Mouse (Mus musculus): Measurements from ENCODE around the gene Hydin. TPM values are rescaled to one million over a fixed set of nuclear protein-coding genes. Genes with fewer than 3 reads are reported as not detected.

Gene Hydin
- polyA plus RNA-seq, 1 experiment: not detected

DNA sequence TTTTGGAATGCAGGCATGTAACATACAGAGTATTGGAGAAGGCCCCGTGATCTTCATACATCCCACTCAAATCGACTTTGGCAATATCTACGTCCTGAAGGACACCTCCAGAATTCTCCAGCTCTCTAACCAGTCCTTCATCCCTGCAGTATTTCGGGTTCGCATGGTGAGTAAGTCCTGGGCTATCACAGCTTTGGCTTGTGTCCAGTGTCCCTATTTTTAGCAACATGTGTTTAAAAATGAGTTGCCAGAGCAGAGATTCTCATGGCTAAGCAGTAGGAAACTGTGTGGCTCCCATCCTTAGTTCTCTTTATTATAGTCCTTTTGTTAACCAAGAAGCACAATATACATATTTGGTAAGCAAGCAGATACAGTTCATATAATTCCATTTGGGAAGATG is 152.9 kb downstream of the Hydin start:
- no peak for TF ChIP-seq CTCF (IDR thresholded peaks at IDR 0.05; ENCODE audit: borderline replicate concordance, insufficient read depth, low read length)
- no peak for TF ChIP-seq POLR2A (IDR thresholded peaks at IDR 0.05; ENCODE audit: low read depth, low read length)
- Histone ChIP-seq H3K4me3 (ENCODE audit: insufficient read depth, low read length) (no peak overlapping the region), H3K4me1 (ENCODE audit: control insufficient read depth, insufficient read depth, low read length) (no peaks in the 10 kb centered on the region), H3K27ac (ENCODE audit: insufficient read depth, low read length) (no peak overlapping the region)

DNA sequence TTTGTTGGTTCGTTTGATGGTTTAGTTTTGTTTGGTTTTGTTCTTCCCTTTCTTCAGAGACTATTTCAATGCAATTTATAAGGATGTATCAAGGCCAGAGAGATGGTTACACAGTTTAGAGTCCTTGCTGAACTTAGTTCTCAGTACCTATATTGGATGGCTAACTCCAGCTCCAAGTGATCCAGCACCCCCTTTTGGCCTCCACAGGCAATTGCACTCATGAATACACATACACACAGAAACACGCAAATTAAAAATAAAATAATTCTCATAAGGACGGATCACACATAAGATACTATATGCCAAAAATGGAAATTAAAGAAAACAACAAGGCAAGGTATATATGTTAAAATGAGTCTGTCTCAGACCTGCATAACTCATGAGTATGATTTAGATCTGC is 153.4 kb downstream of the Hydin start:
- H3K4me3 ChIP-seq (ENCODE audit: insufficient read depth, low read length): no peak overlapping the region
- no peak for TF ChIP-seq POLR2A (IDR thresholded peaks at IDR 0.05; ENCODE audit: low read depth, low read length)
- no peak for TF ChIP-seq CTCF (IDR thresholded peaks at IDR 0.05; ENCODE audit: borderline replicate concordance, insufficient read depth, low read length)
- H3K4me1 ChIP-seq (ENCODE audit: control insufficient read depth, insufficient read depth, low read length): no peaks in the 10 kb centered on the region

DNA sequence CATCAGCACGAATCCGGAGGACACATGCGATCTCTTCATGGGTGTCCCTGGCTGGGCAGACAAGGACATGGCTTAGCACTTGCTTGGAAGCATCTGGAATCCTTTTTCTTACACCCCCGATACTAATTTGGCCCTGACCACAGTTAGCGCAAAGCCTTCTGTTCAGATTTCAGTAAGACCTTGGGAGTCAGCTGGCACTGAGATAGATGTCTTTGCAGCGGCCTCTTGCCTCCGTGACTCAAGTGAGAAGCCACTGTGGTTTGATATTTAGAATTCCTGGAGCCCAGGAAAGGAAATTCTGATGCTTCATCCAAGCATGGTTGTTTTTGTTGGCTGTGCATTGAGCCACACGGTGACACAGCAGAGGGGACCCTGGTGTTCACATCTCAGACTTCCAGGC is 157.4 kb downstream of the Hydin start:
- Histone ChIP-seq H3K27ac (ENCODE audit: insufficient read depth, low read length) (no peak overlapping the region), H3K4me3 (ENCODE audit: insufficient read depth, low read length) (no peak overlapping the region), H3K4me1 (ENCODE audit: control insufficient read depth, insufficient read depth, low read length) (no peaks in the 10 kb centered on the region)
- no peak for TF ChIP-seq POLR2A (IDR thresholded peaks at IDR 0.05; ENCODE audit: low read depth, low read length)
- no peak for TF ChIP-seq CTCF (IDR thresholded peaks at IDR 0.05; ENCODE audit: borderline replicate concordance, insufficient read depth, low read length)

More for the DNA sequence above, 153.4 kb downstream of the Hydin start:
- H3K27ac ChIP-seq (ENCODE audit: insufficient read depth, low read length): no peak overlapping the region

DNA sequence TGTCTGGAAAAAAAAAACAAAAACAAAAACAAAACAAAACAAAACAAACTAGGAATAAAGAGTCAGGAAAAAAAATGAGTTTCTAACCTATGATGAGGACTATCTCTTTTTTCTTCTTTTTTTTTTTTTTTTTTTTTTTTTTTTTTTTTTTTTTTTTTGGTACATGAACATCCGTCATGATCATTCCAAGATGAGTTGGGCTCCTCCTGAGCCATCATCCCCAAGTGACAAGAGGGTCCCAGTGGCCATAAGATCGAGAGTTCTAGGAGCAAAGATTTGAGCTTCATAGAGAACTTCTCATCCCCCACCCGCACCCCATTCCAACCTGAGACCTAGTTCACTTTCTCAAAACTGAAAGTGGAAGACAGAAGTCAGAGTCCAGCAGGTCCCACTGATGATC is 164.6 kb downstream of the Hydin start:
- TF ChIP-seq CTCF (IDR thresholded peaks at IDR 0.05; ENCODE audit: borderline replicate concordance, insufficient read depth, low read length) (no peak), POLR2A (IDR thresholded peaks at IDR 0.05; ENCODE audit: low read depth, low read length) (no peak)
- H3K4me1 ChIP-seq (ENCODE audit: control insufficient read depth, insufficient read depth, low read length): no peaks in the 10 kb centered on the region
- no peak overlapping the region for H3K4me3 ChIP-seq (ENCODE audit: insufficient read depth, low read length)
- H3K27ac ChIP-seq (ENCODE audit: insufficient read depth, low read length): no peak overlapping the region

DNA sequence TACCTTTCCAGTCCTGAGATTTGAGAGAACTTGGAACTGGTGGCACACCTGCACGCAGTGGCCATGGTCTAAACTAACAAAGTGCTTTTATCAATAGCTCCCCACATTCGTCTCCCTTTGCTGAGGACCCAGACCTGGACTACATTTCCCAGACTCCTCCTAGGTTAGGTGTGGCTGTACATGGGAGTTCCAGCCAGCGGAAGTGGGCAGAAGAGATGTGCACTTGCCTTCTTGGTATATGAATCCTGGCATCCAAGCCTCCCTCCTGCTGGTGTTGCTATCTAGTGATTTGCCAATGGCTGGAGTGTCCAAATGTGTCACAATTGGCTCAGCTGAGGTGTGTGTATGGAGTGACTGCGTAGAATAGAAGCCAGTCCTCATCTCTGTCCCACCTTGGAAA is 173.8 kb downstream of the Hydin start:
- TF ChIP-seq POLR2A (IDR thresholded peaks at IDR 0.05; ENCODE audit: low read depth, low read length): no peak
- no peak for TF ChIP-seq CTCF (IDR thresholded peaks at IDR 0.05; ENCODE audit: borderline replicate concordance, insufficient read depth, low read length)
- Histone ChIP-seq H3K4me1 (ENCODE audit: control insufficient read depth, insufficient read depth, low read length) (no peaks in the 10 kb centered on the region), H3K4me3 (ENCODE audit: insufficient read depth, low read length) (no peak overlapping the region), H3K27ac (ENCODE audit: insufficient read depth, low read length) (no peak overlapping the region)

DNA sequence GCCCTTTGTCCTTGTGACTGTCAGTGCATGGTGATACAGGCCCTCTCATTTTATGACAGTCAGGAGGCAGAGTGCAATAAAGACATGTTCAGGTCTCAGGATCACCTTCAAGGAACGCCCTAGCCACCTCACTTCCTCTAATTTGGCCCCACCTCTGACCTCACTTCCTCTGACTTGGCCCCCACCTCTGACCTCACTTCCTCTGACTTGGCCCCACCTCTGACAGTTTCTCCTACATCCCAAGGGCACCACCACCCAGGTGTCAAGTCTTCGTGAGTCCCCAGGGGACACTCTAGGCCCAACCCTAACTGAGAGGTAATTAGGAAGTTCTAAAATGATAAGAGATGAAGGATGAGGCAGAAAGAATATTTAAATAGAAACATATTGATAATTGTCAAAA is 177.5 kb downstream of the Hydin start:
- Histone ChIP-seq H3K4me3 (ENCODE audit: insufficient read depth, low read length) (no peak overlapping the region), H3K4me1 (ENCODE audit: control insufficient read depth, insufficient read depth, low read length) (no peaks in the 10 kb centered on the region), H3K27ac (ENCODE audit: insufficient read depth, low read length) (no peak overlapping the region)
- no peak for TF ChIP-seq CTCF (IDR thresholded peaks at IDR 0.05; ENCODE audit: borderline replicate concordance, insufficient read depth, low read length)
- TF ChIP-seq POLR2A (IDR thresholded peaks at IDR 0.05; ENCODE audit: low read depth, low read length): no peak

DNA sequence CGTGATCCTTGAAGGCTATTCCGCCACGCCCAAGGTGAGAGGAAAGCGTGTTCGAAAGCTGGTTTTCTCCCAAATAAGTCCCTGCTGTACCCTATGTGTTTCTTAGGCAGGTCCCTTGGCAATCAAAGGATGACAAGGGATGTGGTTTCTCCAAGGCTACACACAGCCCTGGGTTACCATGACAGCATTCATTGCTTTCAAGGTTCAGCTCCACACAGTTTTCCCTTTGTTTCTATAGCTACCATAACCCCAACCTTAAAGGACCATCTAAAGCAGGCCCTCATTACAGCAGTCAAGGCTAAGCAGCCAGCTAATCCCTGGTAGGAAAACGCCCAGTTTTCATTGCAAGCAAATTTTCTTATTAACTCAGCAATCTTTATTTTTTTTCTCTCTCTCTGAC is 183.7 kb downstream of the Hydin start:
- Histone ChIP-seq H3K27ac (ENCODE audit: insufficient read depth, low read length) (no peak overlapping the region), H3K4me1 (ENCODE audit: control insufficient read depth, insufficient read depth, low read length) (no peaks in the 10 kb centered on the region), H3K4me3 (ENCODE audit: insufficient read depth, low read length) (no peak overlapping the region)
- TF ChIP-seq POLR2A (IDR thresholded peaks at IDR 0.05; ENCODE audit: low read depth, low read length) (no peak), CTCF (IDR thresholded peaks at IDR 0.05; ENCODE audit: borderline replicate concordance, insufficient read depth, low read length) (no peak)

DNA sequence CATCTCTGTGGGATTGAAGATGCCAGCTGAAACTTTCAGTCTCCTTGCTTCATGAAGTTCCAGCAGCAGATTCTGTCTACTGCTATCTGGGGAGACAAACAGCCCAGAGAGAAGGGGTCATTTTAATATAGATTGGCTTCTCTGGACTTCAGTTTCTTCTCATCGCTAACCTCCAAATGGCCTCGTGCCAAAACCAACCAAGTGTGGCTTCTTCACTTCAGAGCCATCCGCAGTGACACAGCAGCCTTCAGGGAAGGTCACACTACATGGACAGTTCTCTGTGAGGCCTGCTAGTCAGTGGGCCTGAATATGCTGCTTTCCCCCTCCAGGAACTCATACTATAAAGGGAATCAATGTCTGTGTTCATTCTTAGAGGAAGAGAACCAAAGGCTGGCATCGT is 187.7 kb downstream of the Hydin start:
- H3K4me3 ChIP-seq (ENCODE audit: insufficient read depth, low read length): no peak overlapping the region
- H3K27ac ChIP-seq (ENCODE audit: insufficient read depth, low read length): no peak overlapping the region
- TF ChIP-seq POLR2A (IDR thresholded peaks at IDR 0.05; ENCODE audit: low read depth, low read length) (no peak), CTCF (IDR thresholded peaks at IDR 0.05; ENCODE audit: borderline replicate concordance, insufficient read depth, low read length) (no peak)
- no peaks in the 10 kb centered on the region for H3K4me1 ChIP-seq (ENCODE audit: control insufficient read depth, insufficient read depth, low read length)

DNA sequence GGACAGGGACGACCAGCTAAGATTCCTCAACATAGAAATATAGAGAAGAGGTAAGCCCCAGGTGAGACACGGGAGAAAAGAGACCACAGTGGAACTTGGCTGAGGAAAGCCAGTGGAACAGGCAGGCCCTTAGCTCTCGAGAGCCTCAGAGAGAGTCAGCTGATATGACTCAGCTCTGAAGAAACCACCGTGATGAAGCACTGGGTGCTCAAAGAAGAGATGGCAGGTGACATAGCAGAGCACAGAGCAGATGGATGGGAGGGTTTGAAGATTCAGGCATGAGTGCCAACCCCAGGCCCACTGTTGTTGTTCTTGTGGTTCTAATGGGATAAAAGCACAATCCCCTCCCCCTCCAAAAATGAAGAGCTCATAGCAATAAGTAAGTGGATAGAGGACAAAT is 190.6 kb downstream of the Hydin start:
- no peaks in the 10 kb centered on the region for H3K4me1 ChIP-seq (ENCODE audit: control insufficient read depth, insufficient read depth, low read length)
- TF ChIP-seq CTCF (IDR thresholded peaks at IDR 0.05; ENCODE audit: borderline replicate concordance, insufficient read depth, low read length): no peak
- TF ChIP-seq POLR2A (IDR thresholded peaks at IDR 0.05; ENCODE audit: low read depth, low read length): no peak

DNA sequence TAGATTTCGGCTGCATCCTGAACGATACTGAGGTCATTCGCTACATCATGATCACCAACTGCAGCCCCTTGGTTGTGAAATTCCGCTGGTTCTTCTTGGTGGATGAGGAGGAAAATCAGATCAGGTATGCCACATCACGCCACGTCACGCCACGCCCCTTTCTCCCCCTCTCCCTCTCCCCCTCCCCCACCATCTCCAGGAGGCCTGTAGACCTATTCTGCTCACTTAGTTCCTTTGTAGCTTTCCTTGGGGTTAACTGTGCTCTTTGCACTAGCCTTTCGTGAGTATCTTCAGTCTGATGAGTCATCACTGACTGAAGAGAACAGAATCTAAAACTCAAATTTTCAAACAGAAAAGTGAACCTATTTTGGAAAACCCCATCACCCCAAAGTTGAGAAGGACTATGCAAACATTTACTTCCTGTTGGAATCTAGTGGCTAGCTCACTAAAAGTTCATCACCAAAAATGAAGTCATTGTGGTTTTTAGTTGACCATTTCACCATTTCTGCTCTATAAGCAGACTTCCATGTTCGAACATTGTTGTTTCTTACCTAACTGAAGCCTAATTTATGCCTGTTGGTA is 195.9 kb downstream of the Hydin start:
- H3K27ac ChIP-seq (ENCODE audit: insufficient read depth, low read length): no peak overlapping the region
- no peak for TF ChIP-seq CTCF (IDR thresholded peaks at IDR 0.05; ENCODE audit: borderline replicate concordance, insufficient read depth, low read length)
- TF ChIP-seq POLR2A (IDR thresholded peaks at IDR 0.05; ENCODE audit: low read depth, low read length): no peak
- H3K4me1 ChIP-seq (ENCODE audit: control insufficient read depth, insufficient read depth, low read length): no peaks in the 10 kb centered on the region
- H3K4me3 ChIP-seq (ENCODE audit: insufficient read depth, low read length): no peak overlapping the region

More for the DNA sequence above, 190.6 kb downstream of the Hydin start:
- H3K27ac ChIP-seq (ENCODE audit: insufficient read depth, low read length): no peak overlapping the region
- no peak overlapping the region for H3K4me3 ChIP-seq (ENCODE audit: insufficient read depth, low read length)

Data from embryonic fibroblast, embryonic 13.5 days (primary cell).